Mouse (Mus musculus) adrenal gland, adult (tissue): ENCODE measurements around the gene Prkacb.
"Not testable (repeated sequence)": the region's sequence is repeated elsewhere in the genome, so short reads cannot be mapped to it uniquely, and the experiment has no call there.

Experiments
- DNase-seq, 2 experiments: peaks; one replicate each; pipeline ENCODE4 v3.0.0; 2022 to 2023; ENCODE audit warnings: low spot score in 1 of 2; ENCODE audit not compliant: inconsistent age in 2 of 2

Prkacb gene

GRCm38 (mm10) chr3:146778913-146779312 lies 33.9 kb downstream of the Prkacb start:
- DNase-seq: no peak

DNA sequence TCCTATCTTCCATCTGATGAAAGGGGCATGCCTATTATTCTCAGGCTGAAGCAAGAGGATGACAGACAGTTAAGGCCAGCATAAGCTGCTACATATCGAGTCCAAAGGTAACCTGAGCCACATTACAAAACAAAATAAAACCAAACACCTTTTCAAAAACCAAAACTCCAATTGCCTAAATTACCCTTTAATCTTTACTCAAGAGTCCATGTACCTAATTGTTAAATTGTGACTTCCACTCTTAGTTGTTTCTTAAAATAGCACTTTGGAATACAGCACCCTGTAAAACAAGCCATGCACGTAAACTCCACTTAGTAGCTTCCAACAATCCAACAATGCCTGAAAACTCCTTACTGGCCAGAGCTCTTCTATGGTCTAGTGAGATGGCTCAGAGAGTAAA lies 34.3 kb downstream of the Prkacb start:
- no peak for DNase-seq

GRCm38 (mm10) chr3:146776711-146777110 lies 36.1 kb downstream of the Prkacb start:
- no peak for DNase-seq

DNA sequence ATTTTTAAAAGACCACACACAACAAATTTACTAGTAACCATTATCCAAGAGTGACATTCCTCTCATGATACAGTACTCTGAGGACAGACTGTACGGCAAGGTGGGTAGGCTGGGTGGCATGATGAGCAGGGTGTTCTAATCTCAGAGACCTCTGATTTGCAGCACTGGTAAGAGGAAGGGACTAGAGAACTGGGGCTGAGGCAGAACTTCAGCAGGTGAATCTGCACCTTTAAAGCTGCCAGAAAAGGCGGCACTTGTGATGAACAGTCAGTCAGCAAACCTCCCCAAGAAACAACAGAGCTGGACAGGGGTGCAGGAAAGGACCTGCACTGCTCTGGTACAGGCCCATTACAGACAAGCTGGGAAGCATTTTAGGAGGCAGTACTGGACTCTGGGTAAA lies 41.9 kb downstream of the Prkacb start:
- DNase-seq: no peak

- peak; percentile 27 to 66 for DNase-seq
Measured at GRCm38 (mm10) chr3:146769940-146770659, 42.7 kb downstream of the Prkacb start.

DNA sequence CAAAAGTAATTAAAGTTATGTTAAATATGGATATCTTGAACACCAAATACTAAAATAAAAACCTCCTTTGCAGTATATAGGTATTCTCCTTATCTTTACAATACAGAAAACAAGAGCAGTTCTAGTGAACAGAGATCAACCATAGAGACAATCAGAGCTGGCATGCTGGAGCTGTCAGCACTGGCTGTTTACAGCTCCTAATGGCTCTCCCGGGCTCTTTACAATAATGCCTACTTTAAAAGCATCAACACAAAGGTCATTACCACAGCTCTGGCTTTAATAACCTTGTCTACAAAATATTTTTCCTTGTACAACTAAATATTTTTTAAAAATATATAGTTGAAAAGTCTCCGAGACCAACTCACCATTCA lies 43.2 kb downstream of the Prkacb start:
- DNase-seq: peak in 1 of 2 experiments; percentile 32

- DNase-seq: no peak
Measured at GRCm38 (mm10) chr3:146768921-146769320, 43.9 kb downstream of the Prkacb start.

GRCm38 (mm10) chr3:146768360-146768759 lies 44.4 kb downstream of the Prkacb start:
- no peak for DNase-seq

- DNase-seq: peak in 1 of 2 experiments; percentile 51
Measured at GRCm38 (mm10) chr3:146766701-146767181, 46.0 kb downstream of the Prkacb start.

- DNase-seq: no peak
Measured at GRCm38 (mm10) chr3:146766071-146766605, 46.7 kb downstream of the Prkacb start.

DNA sequence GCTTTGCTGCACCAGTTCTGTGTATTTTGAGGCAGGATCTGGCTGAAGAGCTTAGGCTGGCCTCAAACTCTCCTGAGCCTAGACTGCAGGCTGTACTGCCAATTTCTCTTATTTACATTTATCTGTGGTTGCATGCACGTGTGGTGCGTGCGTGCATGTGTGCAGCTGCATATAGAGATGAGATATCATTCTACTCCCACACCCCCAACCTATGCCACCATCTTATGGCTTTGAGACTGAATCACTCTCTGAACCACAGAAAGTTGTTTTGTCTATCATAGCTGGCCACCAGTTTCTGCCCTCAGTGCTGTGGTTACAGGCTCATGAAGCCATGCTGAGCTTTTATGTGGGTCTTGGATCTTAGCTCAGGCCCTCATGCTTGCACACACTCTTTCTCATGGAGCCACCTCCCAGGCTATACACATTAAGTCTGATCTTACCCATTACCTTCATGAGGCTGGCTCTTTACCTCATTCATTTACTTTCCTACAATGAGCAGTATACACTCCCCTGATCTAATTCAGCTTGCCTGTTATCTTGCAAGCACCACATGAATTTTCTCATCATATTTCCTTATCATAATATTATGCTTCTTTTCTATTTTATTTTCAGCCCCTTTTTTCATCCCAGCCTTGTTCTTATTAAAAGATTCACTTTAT lies 47.8 kb downstream of the Prkacb start:
- DNase-seq: no peak

- DNase-seq: not testable (repeated sequence)
Measured at GRCm38 (mm10) chr3:146763054-146763453, 49.7 kb downstream of the Prkacb start.

GRCm38 (mm10) chr3:146761276-146761675 lies 51.5 kb downstream of the Prkacb start:
- DNase-seq: peak in 1 of 2 experiments; percentile 50

GRCm38 (mm10) chr3:146757970-146758960 lies 54.5 kb downstream of the Prkacb start:
- DNase-seq: no peak

DNA sequence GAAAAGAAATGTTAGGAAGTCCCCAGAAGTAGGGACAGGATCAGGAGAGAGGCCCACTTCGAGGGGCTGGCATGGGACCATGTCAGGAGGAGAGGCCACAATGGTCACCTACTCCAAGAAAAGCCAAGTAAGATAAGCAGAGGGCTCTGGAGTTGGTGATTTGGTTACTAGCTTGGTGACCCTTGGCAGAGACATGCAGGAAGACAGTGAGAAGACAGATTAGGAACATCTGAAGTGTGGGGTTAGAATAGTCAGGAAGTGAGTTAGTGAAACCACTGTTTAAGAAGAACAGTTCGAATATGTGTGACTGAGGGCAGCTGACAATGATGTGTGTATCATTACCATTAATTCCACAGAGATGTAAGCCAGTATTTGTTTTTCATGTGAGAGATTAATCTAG lies 58.5 kb downstream of the Prkacb start:
- no peak for DNase-seq

GRCm38 (mm10) chr3:146741564-146742202 lies 71.1 kb downstream of the Prkacb start:
- no peak for DNase-seq

- no peak for DNase-seq
Measured at GRCm38 (mm10) chr3:146741158-146741557, 71.6 kb downstream of the Prkacb start.

GRCm38 (mm10) chr3:146736186-146736585 lies 76.6 kb downstream of the Prkacb start:
- not testable (repeated sequence) for DNase-seq

DNA sequence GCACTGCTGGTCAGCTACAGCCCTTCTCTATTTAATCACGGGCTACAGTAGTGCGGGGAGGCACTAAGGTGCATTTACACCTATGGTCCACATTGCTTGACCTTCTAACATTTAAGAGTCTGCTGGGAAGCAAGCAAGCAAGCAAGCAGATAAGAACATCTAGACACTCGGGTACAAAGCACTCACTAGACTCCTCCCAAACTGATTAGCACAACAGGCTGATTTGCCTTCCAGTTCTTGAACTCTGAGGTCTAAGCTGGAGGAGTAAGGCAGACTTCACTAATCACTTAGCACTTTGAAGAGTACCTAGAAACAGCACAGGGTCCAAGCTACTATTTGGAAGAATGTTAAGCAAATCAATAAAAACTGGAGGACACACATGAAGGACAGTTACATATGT lies 77.1 kb downstream of the Prkacb start:
- no peak for DNase-seq

DNA sequence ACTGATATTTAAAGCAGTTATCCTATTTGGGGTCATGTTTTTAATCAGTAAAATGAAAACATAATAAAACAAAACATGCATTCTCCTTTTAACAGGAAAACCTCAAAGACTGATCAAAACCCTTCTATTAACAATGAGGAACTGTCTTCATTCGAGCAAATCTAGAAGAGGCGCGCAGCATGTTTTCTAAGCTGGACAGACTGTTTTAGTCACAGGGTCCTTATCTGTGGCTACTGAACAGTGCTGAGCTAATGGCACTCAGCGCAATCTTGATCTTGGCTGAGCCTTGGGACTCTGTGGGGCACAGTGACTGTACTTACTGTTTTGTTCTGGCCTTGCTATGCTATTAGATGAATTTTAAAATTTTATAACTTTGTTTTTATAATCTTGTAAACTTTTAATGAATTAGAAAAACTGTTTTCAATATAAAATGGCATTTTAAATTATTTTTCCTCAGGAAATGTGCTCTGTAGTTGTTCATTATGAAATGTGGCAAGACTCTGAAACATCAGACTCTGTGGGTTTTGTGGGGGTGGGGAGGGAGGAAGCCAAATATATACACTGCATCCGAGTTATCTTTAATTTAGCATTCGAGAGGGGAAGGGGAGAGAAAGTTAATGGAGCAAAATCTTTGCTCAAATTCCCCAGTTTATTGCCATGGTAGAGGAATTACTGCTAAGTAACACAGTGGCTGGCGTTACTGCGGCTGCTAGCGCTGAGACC lies 77.7 kb downstream of the Prkacb start:
- DNase-seq: no peak
